Mouse (Mus musculus) c-Kit-positive CD71-positive TER-119-positive erythroid progenitor cells, embryonic 14.5 days (primary cell): ENCODE results near the gene Patj.

Experiments
- DNase-seq: peaks from one replicate; pipeline ENCODE4 v3.0.0-alpha.2; 2013; ENCODE audit warnings: low spot score

The Patj gene

DNA sequence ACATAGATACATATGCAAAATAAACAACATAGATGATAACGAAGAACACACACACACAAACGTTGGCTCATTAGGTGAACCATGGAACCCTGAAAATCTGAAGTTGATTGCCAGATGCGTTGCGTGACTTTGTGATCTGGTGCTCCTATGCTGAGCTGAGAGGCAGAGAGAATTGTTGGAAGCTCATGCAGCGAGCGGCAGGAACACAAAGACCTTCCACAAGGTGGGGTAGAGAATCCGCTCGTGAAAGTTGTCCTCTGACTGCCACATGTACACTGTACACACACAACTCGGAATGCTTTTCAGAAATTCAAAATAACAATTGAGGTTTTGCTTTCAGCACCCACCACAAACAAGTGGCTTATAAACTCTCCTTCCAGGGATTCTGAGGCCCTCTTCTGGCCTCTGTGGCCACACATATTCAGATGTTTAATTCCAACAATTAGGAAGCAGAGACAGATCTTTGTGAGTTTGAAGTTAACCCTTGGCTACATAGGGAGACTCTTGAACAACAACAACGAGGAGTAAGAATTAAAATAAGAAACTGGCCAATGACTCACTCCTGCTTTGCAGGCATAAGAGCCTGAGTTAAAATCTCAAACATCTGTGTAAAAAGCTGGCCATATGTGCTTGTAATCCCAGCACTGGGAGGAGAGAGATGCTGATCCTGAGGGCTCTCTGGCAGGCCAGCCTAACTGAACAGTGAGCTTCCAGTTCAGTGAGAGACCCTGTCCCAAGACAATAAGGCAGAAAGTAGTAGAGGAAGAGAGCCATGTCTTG lies 116.6 kb downstream of the Patj start:
- no peak for DNase-seq

DNA sequence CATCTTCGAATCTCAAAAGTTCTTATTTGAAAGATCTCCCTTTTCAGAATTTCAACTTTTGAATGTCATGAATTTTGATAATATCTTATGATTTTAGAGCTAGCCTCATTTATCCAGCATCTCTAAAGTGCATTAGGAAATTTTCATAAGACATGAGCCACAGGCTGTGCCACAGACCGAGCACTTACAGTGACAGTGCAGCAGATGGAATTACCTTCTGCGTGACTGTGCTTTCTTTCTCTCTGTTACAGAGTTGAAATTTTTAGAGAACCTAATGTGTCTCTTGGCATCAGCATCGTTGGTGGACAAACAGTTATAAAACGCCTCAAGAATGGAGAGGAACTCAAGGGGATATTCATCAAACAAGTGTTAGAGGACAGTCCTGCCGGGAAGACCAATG lies 124.9 kb downstream of the Patj start:
- DNase-seq, result no peak

DNA sequence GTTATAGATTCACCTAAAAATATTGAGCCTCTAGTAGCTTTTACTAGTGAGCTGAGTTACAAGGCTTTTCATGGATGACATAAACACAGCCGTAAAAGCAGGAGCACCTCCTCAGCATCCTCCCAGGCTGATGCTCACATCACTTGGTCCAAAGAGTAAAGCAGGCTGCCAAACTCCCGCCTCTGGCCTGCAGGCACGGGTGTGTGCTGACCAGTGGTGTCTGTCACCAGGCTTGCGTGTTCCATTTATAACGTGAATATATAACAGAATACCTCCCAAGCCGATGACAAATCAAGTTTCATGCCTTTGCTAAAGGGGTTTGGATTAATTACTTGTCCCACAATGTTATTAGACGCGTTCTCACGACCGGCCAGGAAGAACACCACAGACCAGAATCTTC lies 128.9 kb downstream of the Patj start:
- DNase-seq, result no peak

DNA sequence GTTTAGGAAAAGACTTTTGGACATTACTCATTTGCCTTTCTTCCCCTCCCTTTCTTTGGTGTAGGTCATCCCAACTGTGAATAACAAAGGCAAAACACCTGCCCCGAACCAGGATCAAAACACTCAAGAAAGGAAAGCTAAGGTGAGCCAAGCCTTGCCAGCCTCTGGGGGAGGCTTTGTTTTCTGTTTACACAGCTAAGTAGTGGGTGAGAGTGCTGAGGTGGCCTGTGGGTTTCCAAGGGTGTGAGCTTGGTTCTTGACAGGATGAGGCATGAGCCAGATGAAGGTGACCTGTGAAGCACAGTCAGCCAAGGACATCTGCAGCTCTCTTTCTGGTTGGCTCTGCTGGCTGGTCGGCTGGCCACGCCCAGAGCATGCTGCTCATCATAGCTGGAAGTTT lies 139.9 kb downstream of the Patj start:
- DNase-seq, result no peak

DNA sequence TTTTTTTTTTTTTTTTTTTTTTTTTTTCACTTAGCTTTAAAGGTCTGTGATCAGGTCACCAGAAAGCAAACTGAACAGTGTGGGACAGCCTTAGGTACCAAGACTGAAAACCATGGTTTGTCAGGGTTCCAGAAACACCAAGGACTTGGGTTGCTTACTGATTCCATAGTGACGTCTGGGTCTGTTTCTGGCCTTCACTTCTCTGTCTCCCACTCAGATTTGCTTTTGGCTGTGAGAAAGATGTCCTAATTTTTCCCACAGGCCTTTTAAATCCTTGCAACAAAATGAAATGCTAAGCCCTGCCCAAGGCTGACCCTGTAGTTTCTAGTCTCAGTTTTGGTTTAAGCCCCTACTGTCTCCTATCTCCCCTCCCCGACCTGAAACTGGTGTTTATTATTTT lies 146.0 kb downstream of the Patj start:
- DNase-seq, result no peak

DNA sequence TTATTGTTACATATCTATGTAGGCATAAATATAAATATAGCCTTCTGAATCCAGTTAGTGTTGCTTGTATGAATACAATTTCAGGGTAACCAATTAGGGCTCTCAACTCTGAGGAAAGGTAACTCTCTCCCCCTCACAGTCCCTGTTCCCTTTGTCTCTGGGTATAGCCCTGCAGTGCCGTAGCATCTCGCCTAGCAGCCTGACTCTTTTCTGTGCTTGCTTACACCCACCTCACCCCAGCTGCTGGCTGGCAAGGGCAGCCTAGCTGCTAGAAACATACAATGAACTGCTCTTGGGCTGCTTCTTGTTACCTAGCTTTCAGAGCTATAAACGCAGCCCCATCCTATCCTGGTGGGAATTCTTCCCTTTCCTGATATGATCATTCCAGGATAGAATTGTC lies 147.4 kb downstream of the Patj start:
- DNase-seq, result no peak

DNA sequence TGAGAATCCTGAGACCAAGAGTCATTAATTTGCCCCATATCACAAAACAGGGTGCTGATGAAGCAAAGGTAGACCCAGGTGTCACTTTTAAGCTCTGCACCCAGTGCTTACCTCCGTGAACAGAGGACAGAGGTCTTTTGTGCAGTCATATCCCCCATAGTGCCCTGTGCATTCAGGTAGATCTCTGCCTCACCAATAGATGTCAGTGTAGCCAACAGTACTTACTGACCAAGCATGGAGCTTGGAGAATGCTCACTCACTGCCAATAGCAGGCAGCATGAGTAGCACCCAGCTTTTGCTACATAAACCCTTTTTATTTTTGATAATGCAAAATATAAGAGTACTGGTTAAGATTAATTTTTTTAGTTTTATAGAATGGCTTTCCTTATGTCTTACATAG lies 149.8 kb downstream of the Patj start:
- DNase-seq, result no peak

DNA sequence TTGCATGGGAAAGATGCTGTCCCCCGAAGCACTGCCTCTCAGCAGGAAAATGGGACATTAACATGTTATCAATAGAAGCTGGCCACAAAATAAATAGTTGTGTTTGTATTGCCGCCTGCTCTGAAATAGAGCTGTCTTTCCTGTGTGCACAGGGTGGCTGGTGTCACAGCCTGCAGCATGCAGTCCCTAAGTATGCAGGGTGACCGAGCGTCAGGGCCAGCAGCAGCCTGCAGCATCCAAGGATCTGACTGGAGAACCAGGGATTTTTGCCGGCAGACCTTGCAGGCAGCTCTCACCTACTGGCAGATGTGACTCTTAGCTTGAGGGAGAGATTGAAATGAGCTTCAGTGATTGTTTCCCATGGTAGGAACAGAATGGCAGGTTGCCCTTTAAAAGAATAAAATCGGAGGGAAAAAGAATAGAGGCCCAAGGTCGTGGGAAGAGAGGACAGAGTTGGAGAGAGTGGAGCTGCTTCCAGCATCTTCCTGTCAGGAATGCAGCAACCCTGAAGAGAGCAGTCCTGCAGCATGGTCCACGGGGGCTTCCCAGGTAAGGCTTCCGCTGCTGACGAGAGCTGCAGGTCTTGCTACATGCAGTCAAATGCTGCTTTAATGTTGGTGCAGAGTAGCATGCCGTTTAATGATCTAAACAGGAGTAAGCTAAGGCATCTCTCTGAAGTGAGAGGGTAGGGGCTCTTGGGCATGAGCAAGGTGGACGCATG lies 151.0 kb downstream of the Patj start:
- DNase-seq, result no peak

DNA sequence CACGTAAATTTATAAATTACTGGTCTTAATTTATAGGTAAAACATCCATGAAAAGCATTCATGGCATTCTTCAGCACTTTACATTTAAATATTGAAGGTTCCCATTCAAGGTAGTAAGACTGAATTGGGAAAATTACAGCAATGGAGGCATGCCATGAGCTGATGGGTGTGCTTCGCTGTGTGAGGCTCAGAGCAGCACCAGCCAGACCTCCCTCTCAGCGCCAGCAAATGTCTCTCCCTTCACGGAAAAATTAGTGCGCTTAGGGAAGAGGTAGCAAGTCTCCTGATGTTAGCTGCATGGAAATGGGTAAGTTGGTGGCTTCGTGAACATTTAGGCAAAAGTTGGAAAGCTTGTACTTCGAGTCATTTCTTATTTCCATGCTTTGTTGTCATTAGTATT lies 153.9 kb downstream of the Patj start:
- no peak for DNase-seq

DNA sequence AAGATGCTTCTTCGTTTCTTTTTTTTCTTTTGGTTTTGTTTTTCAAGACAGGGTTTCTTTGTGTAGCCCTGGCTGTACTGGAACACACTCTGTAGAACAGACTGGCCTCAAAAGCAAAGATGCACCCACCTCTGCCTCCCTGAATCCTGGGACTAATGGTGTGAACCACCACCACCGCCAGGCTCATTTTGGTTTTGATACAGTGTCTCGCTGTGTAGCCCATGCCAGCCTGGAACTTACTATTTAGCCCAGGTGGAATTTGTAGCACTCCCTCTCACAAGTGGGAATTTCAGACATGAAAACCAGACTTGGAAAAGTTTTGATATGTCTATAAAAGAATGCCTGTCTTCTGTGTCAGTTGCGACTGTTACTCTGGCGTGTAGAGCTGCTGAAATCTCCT lies 154.5 kb downstream of the Patj start:
- no peak for DNase-seq

DNA sequence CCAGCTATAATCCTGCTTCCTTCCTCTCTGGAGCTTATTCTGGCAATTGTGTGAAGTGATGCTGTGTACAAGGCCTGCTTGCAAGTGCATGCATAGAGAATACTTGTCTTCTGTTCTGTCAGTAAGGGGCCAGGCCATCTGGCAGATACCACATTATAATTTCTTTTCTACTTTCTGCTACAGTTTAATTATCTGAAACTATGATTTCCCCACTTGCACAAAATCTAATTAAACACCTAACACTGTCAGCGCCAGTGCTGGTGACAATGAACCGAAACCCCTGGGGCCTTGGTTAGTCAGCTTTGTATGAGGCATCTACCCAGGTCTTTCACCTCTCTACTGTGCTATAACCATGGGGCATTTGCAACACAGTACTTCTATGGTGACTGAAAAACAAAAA lies 160.1 kb downstream of the Patj start:
- no peak for DNase-seq

DNA sequence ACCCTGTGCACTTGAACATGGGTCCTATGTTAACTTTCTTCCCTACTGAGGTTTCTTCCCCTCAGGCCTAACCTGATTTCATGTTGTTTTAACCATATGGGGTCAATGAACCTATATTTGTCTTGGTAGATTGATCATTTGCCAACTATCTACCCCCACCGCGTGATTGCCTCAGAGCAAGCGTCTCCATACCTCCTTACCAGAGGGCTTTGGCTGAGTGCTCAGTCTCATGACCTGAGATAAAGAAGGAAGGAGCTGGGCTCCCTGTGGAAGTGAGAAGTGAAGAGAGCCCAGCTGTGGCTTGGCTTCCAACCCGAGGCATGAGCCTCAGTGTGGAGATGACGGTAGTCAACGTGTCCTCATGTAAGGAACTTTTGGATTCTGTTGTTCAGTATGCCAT lies 160.9 kb downstream of the Patj start:
- DNase-seq, result no peak

DNA sequence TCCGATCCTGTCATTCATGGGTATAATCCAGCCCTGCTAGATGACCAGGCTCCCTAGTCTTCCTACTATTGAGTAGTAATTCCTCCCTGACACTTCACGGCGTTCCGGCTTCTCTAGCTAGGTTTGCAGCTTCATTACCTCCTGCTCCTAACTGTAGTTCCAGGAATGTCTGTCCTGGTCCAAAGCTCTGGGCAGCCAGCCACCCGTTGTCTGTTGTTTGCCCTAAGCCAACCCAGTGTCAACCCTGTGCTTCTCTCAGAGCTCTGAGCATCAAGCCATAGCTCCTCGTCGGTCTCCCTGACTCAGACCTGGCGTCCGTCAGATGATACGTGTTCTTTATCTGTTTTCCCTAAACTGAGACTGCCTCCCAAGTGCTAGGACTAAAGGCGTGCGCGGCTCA lies 161.6 kb downstream of the Patj start:
- DNase-seq, result no peak

DNA sequence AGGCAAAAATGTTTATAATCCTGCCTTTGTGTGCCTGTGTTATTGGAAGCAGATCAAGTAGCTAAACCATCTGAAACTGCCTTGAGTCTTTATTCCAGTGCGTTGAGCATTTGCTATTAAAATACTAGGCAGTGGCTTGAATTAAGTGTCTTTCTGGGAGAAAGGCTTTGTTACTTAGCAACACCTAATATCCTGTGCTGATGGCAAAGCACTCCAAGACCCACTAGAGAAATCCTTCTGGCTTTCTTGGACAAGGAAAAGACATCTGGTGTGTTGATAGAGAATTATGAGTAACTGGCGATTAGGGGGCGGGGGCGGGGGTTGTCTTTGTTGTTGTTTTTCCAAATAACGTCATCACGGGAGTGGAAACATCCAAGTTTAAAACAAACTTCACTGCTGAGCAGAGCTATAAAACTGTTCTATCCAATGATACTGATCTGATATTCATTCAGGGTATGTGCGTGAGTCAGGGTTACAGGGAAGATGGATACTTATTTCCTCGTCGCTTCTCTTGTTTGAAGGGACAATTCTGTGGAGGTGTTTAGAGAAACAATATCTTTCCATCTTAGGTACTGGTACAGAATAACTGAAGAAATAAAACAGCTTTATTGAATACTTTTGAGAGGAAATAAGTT lies 164.7 kb downstream of the Patj start:
- DNase-seq, result no peak

DNA sequence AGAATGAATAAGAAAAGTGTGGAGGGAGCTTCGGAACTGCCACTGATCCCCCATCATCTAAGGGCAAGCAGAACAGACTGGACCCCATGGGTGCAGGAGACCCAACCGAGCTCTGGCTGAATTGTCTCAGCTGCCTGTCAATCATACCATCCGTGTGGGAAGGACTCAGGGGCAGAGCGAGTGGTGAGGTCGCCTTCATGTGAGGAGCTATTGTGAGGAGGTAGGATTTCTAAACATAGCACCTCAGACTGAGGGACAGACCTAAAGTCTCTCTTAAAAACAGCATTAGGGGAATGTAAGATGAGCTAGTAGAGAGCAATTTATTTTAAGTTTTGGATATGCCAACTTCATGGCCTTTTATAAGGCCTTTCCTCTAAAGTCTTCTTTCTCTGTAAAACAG lies 167.5 kb downstream of the Patj start:
- DNase-seq, result no peak

DNA sequence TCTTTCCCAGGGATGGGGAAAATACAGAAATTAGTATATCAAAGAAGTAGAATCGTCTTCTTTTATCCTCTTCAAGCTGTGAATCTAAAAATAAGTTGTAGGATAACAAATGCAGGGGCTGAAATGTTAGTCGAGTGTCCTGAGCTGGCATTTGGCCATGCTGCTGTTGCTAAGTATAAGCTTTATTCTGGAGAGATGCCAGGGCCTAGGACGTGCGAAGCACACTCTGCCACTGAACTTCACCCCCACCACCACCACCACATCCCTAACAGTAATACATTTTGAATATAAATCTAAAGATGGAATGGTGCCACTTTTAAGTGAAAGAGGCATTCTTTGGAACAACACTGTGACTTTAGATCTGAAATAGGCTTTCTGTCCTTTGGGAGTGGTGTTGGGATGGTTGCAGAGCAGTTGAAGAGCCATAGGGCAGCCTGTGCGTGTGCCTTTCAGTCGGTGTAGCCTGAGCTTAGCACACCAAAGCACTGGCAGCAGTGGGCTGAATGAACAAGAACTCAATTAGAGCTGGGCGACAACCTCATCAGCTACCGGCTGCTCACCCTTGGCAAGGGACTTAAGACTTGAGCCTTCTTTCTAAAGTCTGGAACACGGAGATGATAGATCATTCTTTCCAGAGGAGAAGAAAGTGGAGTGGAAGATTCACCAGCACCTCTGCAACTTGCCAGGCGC lies 168.1 kb downstream of the Patj start:
- DNase-seq, result no peak

DNA sequence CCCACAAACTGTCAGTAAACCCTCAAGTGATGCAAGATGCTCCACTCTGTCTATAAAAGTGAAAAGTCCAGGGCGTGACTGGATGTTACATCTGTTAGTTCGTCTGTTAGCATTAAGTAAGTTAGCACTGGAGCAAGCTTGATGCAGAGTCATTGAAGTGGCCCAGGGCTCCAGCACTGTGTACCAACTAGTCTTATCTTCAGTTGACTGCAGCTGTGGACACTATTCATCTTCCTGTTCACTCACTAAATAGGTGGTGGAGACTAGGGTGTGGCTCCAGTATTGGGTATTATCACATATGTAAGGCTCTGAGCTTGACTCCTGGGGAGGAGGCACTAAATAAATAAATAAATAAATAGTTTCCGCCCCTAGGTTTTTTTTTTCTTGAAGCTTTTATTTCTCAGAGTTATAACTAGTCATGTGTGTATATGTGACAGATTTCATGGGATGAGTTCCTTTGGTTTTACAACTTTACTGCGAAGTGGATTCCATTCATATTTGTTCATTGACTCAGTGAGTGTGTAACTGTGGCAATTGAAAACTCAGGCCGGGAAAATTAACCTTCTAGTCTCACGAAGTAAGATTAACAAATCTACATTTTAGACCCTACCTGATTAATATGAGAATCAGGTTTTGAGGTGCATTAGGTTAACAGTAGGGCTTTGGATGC lies 168.7 kb downstream of the Patj start:
- no peak for DNase-seq

DNA sequence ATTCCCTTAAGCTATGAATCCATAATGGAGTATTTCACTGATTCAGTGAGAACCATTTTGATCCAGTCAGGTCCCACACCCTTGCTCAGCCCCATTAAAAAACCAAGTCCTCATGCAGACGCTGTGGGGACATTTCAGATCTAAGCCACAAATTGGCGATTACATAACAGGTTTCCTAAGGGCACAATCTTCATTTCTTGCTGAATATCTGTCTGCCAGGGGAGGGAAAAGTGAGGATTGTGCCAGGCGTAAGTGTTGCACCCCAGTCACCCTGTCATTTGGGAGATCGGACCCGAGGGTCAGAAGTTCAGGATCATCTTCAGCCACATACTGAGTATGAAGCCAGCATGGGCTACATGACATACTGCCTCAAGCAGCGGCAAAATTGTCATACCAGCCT lies 171.2 kb downstream of the Patj start:
- DNase-seq, result no peak

DNA sequence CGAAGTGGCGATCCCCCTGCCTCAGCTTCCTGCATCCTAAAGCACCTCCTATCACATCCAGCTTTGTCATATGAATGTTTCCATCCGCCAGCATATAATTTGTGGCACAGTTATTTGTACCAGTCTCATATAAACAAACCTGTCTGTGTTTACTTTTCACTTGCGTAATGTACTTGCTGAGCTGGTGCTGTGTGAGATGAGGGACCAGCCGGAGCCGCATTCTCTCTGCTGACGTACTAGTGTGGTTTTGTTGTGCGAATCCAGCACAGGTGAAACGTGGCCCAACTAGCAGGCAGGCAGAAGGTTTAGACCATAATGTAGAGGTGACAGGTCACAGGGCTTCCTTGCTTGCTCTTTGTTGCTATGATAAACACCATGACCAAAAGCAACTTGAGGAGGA lies 171.9 kb downstream of the Patj start:
- DNase-seq, result no peak

DNA sequence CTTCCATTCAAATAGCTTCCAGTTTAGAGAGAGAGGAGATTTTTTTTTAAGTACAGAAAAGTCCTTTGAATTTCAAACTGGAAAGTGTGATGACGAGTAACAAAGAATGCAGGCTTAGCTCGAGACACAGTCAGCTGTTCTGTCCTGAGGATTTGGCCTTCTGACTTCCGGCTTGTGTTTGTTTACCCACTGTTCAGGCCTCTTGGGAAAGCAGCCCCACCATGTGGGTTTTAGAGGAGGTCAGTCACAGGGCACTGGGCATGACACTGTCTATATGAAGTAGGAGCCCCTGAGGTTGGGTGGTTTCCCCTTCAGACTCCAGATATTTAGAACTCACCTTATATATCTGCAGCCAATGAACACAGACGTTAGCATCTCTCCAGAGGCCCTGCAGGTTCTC lies 174.3 kb downstream of the Patj start:
- no peak for DNase-seq

DNA sequence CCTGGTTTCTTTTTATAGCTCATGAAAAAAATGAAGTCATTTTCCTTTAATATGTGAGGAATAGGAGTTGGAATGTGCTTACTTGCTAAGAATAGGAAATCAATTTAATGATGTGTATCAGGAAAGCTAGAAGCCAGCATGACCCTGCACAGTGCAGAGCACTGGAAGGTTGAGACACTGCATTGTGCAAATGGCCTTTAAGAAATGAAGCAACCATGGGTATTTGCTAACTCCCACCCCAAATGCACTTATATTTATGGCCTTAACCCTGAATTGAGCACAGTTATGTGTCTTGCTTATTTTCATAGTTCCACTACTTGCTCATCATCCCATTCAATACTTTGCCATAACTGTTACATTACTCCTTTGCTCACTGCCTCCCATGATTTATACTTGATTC lies 181.7 kb downstream of the Patj start:
- no peak for DNase-seq

DNA sequence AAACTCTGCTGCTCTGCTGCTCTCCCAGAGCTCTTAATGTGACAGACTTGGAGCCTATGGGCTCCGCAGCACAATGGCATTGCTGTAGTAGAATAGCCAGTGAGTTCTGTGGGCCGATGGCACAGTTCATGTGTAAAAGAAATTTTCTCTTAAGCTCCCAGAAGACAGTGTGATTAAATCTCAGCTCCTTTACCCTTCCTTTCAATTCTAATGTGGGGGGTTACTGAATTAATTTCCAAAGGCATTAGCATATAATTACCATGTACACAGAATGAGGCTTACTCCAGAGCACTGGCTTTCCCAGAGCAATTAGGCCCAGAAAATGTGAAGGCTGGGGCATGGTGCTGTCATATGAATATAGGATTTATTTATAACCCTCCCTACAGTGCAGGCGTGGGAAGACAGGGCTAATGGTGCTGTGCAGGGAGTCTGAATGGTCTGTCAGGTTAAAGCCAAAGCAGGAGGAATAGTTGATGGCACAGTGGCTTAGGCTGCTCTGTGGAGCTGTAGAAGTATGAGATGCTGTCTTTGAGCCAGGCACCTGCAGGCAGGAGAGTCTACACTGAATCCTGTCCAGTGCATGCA lies 182.5 kb downstream of the Patj start:
- no peak for DNase-seq
